Mouse (Mus musculus) E14TG2a.4 (cell line): ENCODE results near the gene D630045J12Rik.

Experiments
- CTCF ChIP-seq: conservative IDR thresholded peaks from 2 replicates; pipeline ENCODE4 v1.5.1; 2014; ENCODE audit warnings: low read length
- POU5F1 ChIP-seq: IDR thresholded peaks from 2 replicates; pipeline ENCODE4 v1.6.1; 2014; ENCODE audit warnings: low read length, borderline replicate concordance

DNA sequence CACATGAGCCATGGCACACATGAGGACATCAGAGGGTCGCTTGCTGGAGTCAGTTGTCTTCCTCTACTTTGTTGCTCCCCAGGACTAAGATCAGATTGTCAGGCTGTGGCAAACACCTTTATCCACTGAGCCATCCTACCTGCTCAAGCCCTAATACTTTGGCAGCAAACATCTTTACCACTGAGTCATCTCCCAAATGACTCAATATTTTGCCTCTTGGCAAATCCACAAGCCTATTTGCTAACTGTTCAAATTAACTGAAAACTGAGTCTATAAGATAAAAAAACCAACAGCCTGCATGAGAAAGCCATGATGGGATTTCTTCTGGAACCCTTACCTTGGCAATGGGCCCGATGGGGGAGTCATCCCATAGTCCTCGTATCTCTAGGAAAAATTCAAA, 114.7 kb downstream of the D630045J12Rik start:
- TF ChIP-seq CTCF (no peak), POU5F1 (no peak)
